Mouse (Mus musculus): ENCODE measurements around the gene Olfr1420. TPM values are rescaled to one million over a fixed set of nuclear protein-coding genes. Genes with fewer than 3 reads are reported as not detected.

The Olfr1420 gene
- not detected for polyA plus RNA-seq (2015; fragmentation: Illumina TruSeq; extraction: RNeasy Lipid Tissue Mini Kit (QIAGEN cat#74804); ENCODE audit: insufficient read depth, low read depth, low replicate concordance)

DNA sequence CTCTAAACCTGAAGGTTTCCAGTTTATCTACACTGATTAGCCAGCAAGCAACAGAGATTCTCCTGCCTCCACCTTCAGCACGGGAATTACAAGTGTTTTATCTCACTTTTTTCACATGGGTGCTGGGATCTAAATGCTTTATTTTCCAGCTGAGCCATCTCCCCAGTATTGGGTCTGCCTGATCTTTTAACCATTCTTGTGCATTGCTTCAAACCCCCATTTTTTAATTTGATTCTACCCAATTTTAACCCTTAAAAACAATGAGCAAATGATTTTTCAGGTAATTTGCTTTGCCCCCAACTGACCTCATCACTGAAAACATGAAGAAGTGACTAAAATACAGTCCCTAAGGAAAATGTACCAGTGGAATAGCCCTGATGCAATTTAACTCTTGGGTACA, at the start of gene Olfr1420:
Gene Olfr1420 (plus strand): TSS at position 301 of the 400 bp plus-strand sequence.

DNA sequence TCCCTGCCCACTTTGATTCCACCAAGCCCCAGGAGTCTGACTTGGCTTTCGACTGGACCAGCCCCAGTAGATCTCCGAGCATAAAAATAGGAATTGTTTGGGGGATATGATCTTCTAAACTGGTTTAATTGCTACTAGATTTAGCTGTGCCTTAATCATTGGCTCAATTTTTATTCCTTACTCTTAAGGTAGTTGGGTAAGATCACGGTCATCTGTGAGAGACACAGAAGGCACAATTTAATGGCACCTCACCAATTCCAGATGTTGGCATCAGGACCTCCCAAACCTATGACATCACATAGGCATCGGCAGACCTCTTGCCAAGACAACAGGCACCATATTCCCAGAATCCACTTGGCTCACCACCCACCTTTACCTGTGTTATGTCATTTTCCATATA, 47.2 kb upstream of the Olfr1420 start, which contains the start of gene Olfr1417:
Gene Olfr1417 (minus strand): TSS at position 101 of the 400 bp plus-strand sequence.

DNA sequence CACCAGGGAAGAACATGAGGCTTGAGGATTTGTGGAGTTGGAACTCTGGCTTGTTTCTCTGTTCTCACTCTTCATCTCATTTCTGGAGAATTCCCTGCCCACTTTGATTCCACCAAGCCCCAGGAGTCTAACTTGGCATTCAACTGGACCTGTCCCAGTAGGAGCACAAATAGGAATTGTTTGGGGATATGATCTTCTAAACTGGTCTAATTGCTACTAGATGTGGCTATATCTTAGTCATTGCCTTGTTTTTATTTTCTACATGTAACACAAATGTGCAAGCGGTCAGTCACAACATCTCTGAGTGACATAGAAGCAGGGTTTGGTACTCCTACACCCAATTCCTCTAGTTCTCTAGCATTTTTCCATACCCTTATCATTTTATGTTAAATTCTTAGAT, 25.4 kb upstream of the Olfr1420 start, which contains the start of gene Olfr1418:
Gene Olfr1418 (minus strand): TSS at position 101 of the 400 bp plus-strand sequence.

DNA sequence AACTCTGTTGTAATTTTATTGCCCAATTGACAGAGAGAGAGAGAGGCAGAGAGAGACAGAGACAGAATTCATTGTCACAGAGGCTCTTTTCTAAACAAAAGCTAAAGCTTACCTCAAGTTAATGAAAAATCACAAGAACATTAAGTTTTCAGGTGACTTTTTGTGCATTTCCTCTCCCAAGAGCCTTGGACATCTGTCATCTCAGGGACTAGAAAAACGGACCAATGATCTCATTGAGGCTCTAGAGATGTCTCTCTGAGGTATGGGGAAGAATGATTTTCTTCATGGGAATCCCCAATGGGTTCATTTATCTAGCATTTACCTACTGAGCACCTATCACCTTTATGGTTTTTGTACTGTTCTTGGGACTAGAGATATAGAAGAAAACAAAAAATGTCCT, 11.4 kb upstream of the Olfr1420 start, which contains the start of gene Olfr1419:
Gene Olfr1419 (minus strand): TSS at position 101 of the 400 bp plus-strand sequence.

DNA sequence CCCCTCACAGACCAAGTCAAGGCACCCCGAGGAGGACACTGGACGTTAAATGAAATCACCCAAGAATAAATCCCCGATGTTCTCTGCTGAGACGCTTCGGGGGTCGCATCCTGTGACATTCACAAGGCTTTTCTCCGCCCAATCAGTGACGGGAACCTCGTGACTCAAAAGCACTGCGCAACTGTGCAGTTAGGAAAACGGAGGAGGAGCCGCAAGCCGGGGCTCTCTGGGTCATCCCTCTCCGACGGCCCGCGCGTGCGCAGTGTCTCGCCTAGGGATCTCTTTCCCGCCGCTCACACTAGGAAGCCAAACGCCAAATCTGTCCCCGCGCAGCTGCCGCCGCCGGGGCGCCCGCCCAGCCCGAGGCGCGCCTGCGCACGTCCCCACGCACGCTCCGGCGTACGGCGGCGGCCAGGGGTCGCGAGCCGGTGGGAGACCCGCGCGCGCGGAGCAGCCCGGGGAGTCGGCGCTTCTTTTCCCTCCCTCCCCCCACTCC, 25.7 kb downstream of the Olfr1420 start, which contains the start of gene Patl1:
Gene Patl1 (plus strand): TSS at position 363 of the 496 bp plus-strand sequence.

Other genes starting within 250 kb of the Olfr1420 start
- gene Ms4a3, start 245.7 kb upstream of the Olfr1420 start, polyA plus RNA-seq (2015; fragmentation: Illumina TruSeq; extraction: RNeasy Lipid Tissue Mini Kit (QIAGEN cat#74804); ENCODE audit: insufficient read depth, low read depth, low replicate concordance) = not detected
- gene Oosp2, start 226.0 kb upstream of the Olfr1420 start, polyA plus RNA-seq (2015; fragmentation: Illumina TruSeq; extraction: RNeasy Lipid Tissue Mini Kit (QIAGEN cat#74804); ENCODE audit: insufficient read depth, low read depth, low replicate concordance) = not detected
- gene Oosp1, start 195.4 kb upstream of the Olfr1420 start, polyA plus RNA-seq (2015; fragmentation: Illumina TruSeq; extraction: RNeasy Lipid Tissue Mini Kit (QIAGEN cat#74804); ENCODE audit: insufficient read depth, low read depth, low replicate concordance) = not detected
- gene Oosp3, start 189.5 kb upstream of the Olfr1420 start, polyA plus RNA-seq (2015; fragmentation: Illumina TruSeq; extraction: RNeasy Lipid Tissue Mini Kit (QIAGEN cat#74804); ENCODE audit: insufficient read depth, low read depth, low replicate concordance) = not detected
- not detected for gene Gif, start 139.0 kb upstream of the Olfr1420 start, polyA plus RNA-seq (2015; fragmentation: Illumina TruSeq; extraction: RNeasy Lipid Tissue Mini Kit (QIAGEN cat#74804); ENCODE audit: insufficient read depth, low read depth, low replicate concordance)
- 6.5 TPM for gene Mrpl16, start 116.2 kb upstream of the Olfr1420 start, polyA plus RNA-seq (2015; fragmentation: Illumina TruSeq; extraction: RNeasy Lipid Tissue Mini Kit (QIAGEN cat#74804); ENCODE audit: insufficient read depth, low read depth, low replicate concordance)
- 4.8 TPM for gene Stx3, start 67.2 kb upstream of the Olfr1420 start, polyA plus RNA-seq (2015; fragmentation: Illumina TruSeq; extraction: RNeasy Lipid Tissue Mini Kit (QIAGEN cat#74804); ENCODE audit: insufficient read depth, low read depth, low replicate concordance)
- not detected for gene Olfr1417, start 47.3 kb upstream of the Olfr1420 start, polyA plus RNA-seq (2015; fragmentation: Illumina TruSeq; extraction: RNeasy Lipid Tissue Mini Kit (QIAGEN cat#74804); ENCODE audit: insufficient read depth, low read depth, low replicate concordance)
- not detected for gene Olfr1418, start 25.5 kb upstream of the Olfr1420 start, polyA plus RNA-seq (2015; fragmentation: Illumina TruSeq; extraction: RNeasy Lipid Tissue Mini Kit (QIAGEN cat#74804); ENCODE audit: insufficient read depth, low read depth, low replicate concordance)
- not detected for gene Olfr1419, start 11.5 kb upstream of the Olfr1420 start, polyA plus RNA-seq (2015; fragmentation: Illumina TruSeq; extraction: RNeasy Lipid Tissue Mini Kit (QIAGEN cat#74804); ENCODE audit: insufficient read depth, low read depth, low replicate concordance)
- gene Patl1, start 25.8 kb downstream of the Olfr1420 start, polyA plus RNA-seq (2015; fragmentation: Illumina TruSeq; extraction: RNeasy Lipid Tissue Mini Kit (QIAGEN cat#74804); ENCODE audit: insufficient read depth, low read depth, low replicate concordance) = 5.2 TPM
- 9.6 TPM for gene Osbp, start 79.4 kb downstream of the Olfr1420 start, polyA plus RNA-seq (2015; fragmentation: Illumina TruSeq; extraction: RNeasy Lipid Tissue Mini Kit (QIAGEN cat#74804); ENCODE audit: insufficient read depth, low read depth, low replicate concordance)
- not detected for gene Olfr1423, start 154.8 kb downstream of the Olfr1420 start, polyA plus RNA-seq (2015; fragmentation: Illumina TruSeq; extraction: RNeasy Lipid Tissue Mini Kit (QIAGEN cat#74804); ENCODE audit: insufficient read depth, low read depth, low replicate concordance)
- gene Olfr1424, start 176.1 kb downstream of the Olfr1420 start, polyA plus RNA-seq (2015; fragmentation: Illumina TruSeq; extraction: RNeasy Lipid Tissue Mini Kit (QIAGEN cat#74804); ENCODE audit: insufficient read depth, low read depth, low replicate concordance) = not detected
- not detected for gene Olfr1425, start 191.2 kb downstream of the Olfr1420 start, polyA plus RNA-seq (2015; fragmentation: Illumina TruSeq; extraction: RNeasy Lipid Tissue Mini Kit (QIAGEN cat#74804); ENCODE audit: insufficient read depth, low read depth, low replicate concordance)
- not detected for gene Olfr1426, start 205.4 kb downstream of the Olfr1420 start, polyA plus RNA-seq (2015; fragmentation: Illumina TruSeq; extraction: RNeasy Lipid Tissue Mini Kit (QIAGEN cat#74804); ENCODE audit: insufficient read depth, low read depth, low replicate concordance)
- gene Olfr1427, start 216.8 kb downstream of the Olfr1420 start, polyA plus RNA-seq (2015; fragmentation: Illumina TruSeq; extraction: RNeasy Lipid Tissue Mini Kit (QIAGEN cat#74804); ENCODE audit: insufficient read depth, low read depth, low replicate concordance) = not detected
- gene Olfr1428, start 229.3 kb downstream of the Olfr1420 start, polyA plus RNA-seq (2015; fragmentation: Illumina TruSeq; extraction: RNeasy Lipid Tissue Mini Kit (QIAGEN cat#74804); ENCODE audit: insufficient read depth, low read depth, low replicate concordance) = not detected
- not detected for gene Olfr76, start 236.6 kb downstream of the Olfr1420 start, polyA plus RNA-seq (2015; fragmentation: Illumina TruSeq; extraction: RNeasy Lipid Tissue Mini Kit (QIAGEN cat#74804); ENCODE audit: insufficient read depth, low read depth, low replicate concordance)